Mouse (Mus musculus): ENCODE results near the gene Fga. TPM values are rescaled to one million over a fixed set of nuclear protein-coding genes. Genes with fewer than 3 reads are reported as not detected.

The Fga gene
- polyA plus RNA-seq, 1 experiment = not detected

GRCm38 (mm10) chr3:83068869-83069268 lies 43.0 kb downstream of the Fga start:
- Histone ChIP-seq H3K4me1 (ENCODE audit: control insufficient read depth, insufficient read depth, low read length) (no peaks in the 10 kb centered on the region), H3K4me3 (ENCODE audit: insufficient read depth, low read length) (no peak overlapping the region), H3K27ac (ENCODE audit: insufficient read depth, low read length) (no peak overlapping the region)
- TF ChIP-seq POLR2A (IDR thresholded peaks at IDR 0.05; ENCODE audit: extremely low read depth, insufficient read depth, low read length) (no peak), CTCF (IDR thresholded peaks at IDR 0.05; ENCODE audit: extremely low read depth, insufficient read depth, low read length) (no peak)

GRCm38 (mm10) chr3:83070231-83070630 lies 44.4 kb downstream of the Fga start:
- no peak overlapping the region for H3K27ac ChIP-seq (ENCODE audit: insufficient read depth, low read length)
- TF ChIP-seq CTCF (IDR thresholded peaks at IDR 0.05; ENCODE audit: extremely low read depth, insufficient read depth, low read length) = no peak
- no peak for TF ChIP-seq POLR2A (IDR thresholded peaks at IDR 0.05; ENCODE audit: extremely low read depth, insufficient read depth, low read length)
- H3K4me3 ChIP-seq (ENCODE audit: insufficient read depth, low read length) = no peak overlapping the region
- no peaks in the 10 kb centered on the region for H3K4me1 ChIP-seq (ENCODE audit: control insufficient read depth, insufficient read depth, low read length)

GRCm38 (mm10) chr3:83076563-83076962 lies 50.7 kb downstream of the Fga start:
- H3K27ac ChIP-seq (ENCODE audit: insufficient read depth, low read length) = no peak overlapping the region
- TF ChIP-seq CTCF (IDR thresholded peaks at IDR 0.05; ENCODE audit: extremely low read depth, insufficient read depth, low read length) = no peak
- no peak for TF ChIP-seq POLR2A (IDR thresholded peaks at IDR 0.05; ENCODE audit: extremely low read depth, insufficient read depth, low read length)
- H3K4me3 ChIP-seq (ENCODE audit: insufficient read depth, low read length) = no peak overlapping the region
- no peaks in the 10 kb centered on the region for H3K4me1 ChIP-seq (ENCODE audit: control insufficient read depth, insufficient read depth, low read length)

- TF ChIP-seq CTCF (IDR thresholded peaks at IDR 0.05; ENCODE audit: extremely low read depth, insufficient read depth, low read length) (peak; percentile 80), POLR2A (IDR thresholded peaks at IDR 0.05; ENCODE audit: extremely low read depth, insufficient read depth, low read length) (no peak)
- H3K4me3 ChIP-seq (ENCODE audit: insufficient read depth, low read length) = no peak overlapping the region
- H3K4me1 ChIP-seq (ENCODE audit: control insufficient read depth, insufficient read depth, low read length) = no peaks in the 10 kb centered on the region
- H3K27ac ChIP-seq (ENCODE audit: insufficient read depth, low read length) = no peak overlapping the region
Observed at GRCm38 (mm10) chr3:83080567-83081055, 54.7 kb downstream of the Fga start.

Other genes with a start within 250 kb of the Fga start
- gene Rbm46, start 149.6 kb upstream of the Fga start, polyA plus RNA-seq (2012; rRNA removed) = 0.23 and 0.26 TPM in 2 replicates
- gene Lrat, start 122.1 kb upstream of the Fga start, polyA plus RNA-seq (2012; rRNA removed) = 0.04 and 0.08 TPM in 2 replicates
- gene Fgg, start 18.4 kb upstream of the Fga start, polyA plus RNA-seq (2012; rRNA removed) = not detected in 2 replicates
- gene Fgb, start 23.8 kb downstream of the Fga start, polyA plus RNA-seq (2012; rRNA removed) = 0.04 TPM in 1 of 2 replicates, not detected in the other
- gene Plrg1, start 29.4 kb downstream of the Fga start, polyA plus RNA-seq (2012; rRNA removed) = 45.0 TPM in 2 replicates
- 0.26 and 0.38 TPM in 2 replicates for gene Dchs2, start 101.9 kb downstream of the Fga start, polyA plus RNA-seq (2012; rRNA removed)

Measured in cortical plate, adult 2 months (tissue).